Mouse (Mus musculus): ENCODE results near the gene Rnf187. TPM values are rescaled to one million over a fixed set of nuclear protein-coding genes. Genes with fewer than 3 reads are reported as not detected.

The Rnf187 gene
- total and polyA plus RNA-seq, 3 experiments = 280 to 3,830 (median 337) TPM

- TF ChIP-seq CHD2 (IDR thresholded peaks at IDR 0.05; ENCODE audit: low read length) (peak; percentile 69), MAFK (IDR thresholded peaks at IDR 0.05; ENCODE audit: borderline replicate concordance, low read depth, low read length) (no peak), E2F4 (IDR thresholded peaks at IDR 0.05; ENCODE audit: borderline replicate concordance, low read depth, low read length) (0 out of 2 replicates have a peak, but pooled peaks have one; percentile 51), TAL1 (IDR thresholded peaks at IDR 0.05; ENCODE audit: low read length) (no peak)
These were observed 35.0 kb downstream of the Rnf187 start, which contains the start of gene Zfp39 (continued) for GRCm38 (mm10) chr11:58903511-58904409.

DNA sequence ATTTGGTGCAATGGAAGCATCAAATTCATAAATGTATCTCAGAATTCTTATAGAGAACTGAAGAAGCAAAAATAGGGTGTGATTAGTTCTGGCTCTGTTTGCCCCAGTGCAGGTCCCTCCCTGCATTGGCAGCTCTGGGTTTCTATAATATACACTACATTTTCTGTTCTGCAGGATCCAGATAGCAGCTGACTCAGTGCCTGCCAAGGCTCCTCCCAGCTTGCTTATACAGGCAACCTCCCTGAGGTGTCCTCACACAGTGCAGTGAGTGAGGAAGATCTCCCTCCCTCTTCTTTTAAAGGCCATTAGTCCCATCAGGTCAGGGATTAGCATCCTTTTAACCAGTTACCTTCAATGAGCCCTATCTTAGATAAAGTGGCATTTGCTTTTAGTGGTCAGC lies 37.6 kb downstream of the Rnf187 start:
- Histone ChIP-seq H3K27ac (ENCODE audit: control insufficient read depth, low read depth, low read length) (no peak overlapping the region), H3K9ac (ENCODE audit: control insufficient read depth, low read depth, low read length, poor library complexity, severe bottlenecking) (no peak overlapping the region), H3K9me3 (replicated peaks; ENCODE audit: insufficient read depth, low read length) (no peaks in the 10 kb centered on the region), H3K79me2 (ENCODE audit: control insufficient read depth, insufficient read depth, low read length, poor library complexity) (peaks cover 7% of the 10 kb centered on the region), H3K27me3 (ENCODE audit: control insufficient read depth in 1 of 2, insufficient read depth in 2 of 2, low read length in 2 of 2) (no peaks in the 10 kb centered on the region), H3K36me3 (ENCODE audit: control insufficient read depth in 1 of 2, insufficient read depth in 2 of 2, low read length in 2 of 2) (peaks cover 6 to 14% of the 10 kb centered on the region in 2 experiments), H3K4me3 (ENCODE audit: control insufficient read depth in 1 of 2, insufficient read depth in 1 of 2, low read depth in 2 of 2, low read length in 2 of 2) (no peak overlapping the region), H3K4me1 (ENCODE audit: control insufficient read depth in 1 of 2, insufficient read depth in 2 of 2, low read length in 2 of 2) (peaks cover 3 to 16% of the 10 kb centered on the region in 2 experiments)
- TF ChIP-seq GABPA (IDR thresholded peaks at IDR 0.05; ENCODE audit: low read depth, low read length) = no peak
- no peak for TF ChIP-seq MEF2A (IDR thresholded peaks at IDR 0.05; ENCODE audit: extremely low read depth, insufficient replicate concordance, low read depth, low read length, poor library complexity, severe bottlenecking)
- TF ChIP-seq MAX (IDR thresholded peaks at IDR 0.05; ENCODE audit: low read length) = no peak
- no peak for TF ChIP-seq RAD21 (IDR thresholded peaks at IDR 0.05; ENCODE audit: low read depth, low read length)
- DNase-seq (ENCODE audit: low read depth, low spot score) = peak; percentile 41

DNA sequence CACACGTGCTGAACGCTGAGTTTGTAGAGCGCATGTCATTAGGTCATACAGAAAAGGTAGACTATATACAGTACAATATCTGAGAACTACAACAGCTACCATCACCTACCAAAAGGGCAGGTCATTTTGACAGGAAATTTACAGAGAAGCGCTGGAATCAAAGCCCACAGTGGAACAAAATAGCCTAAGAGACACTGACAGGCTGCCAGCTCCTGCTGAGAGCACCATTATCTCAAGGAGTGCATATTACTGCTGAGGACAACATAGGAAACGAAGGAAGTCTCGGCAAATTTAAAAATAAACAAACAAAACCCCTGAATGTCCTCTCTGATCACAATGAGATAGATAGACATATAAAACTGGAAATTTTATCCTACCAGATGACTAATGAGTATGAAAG lies 41.2 kb downstream of the Rnf187 start:
- Histone ChIP-seq H3K79me2 (ENCODE audit: control insufficient read depth, insufficient read depth, low read length, poor library complexity) (no peaks in the 10 kb centered on the region), H3K4me3 (ENCODE audit: control insufficient read depth in 1 of 2, insufficient read depth in 1 of 2, low read depth in 2 of 2, low read length in 2 of 2) (no peak overlapping the region), H3K4me1 (ENCODE audit: control insufficient read depth in 1 of 2, insufficient read depth in 2 of 2, low read length in 2 of 2) (peaks cover 0 to 5% of the 10 kb centered on the region in 2 experiments; a peak in 2 of 4 replicates), H3K27me3 (ENCODE audit: control insufficient read depth in 1 of 2, insufficient read depth in 2 of 2, low read length in 2 of 2) (no peaks in the 10 kb centered on the region), H3K27ac (ENCODE audit: control insufficient read depth, low read depth, low read length) (no peak overlapping the region), H3K9me3 (replicated peaks; ENCODE audit: insufficient read depth, low read length) (no peaks in the 10 kb centered on the region), H3K9ac (ENCODE audit: control insufficient read depth, low read depth, low read length, poor library complexity, severe bottlenecking) (no peak overlapping the region), H3K36me3 (ENCODE audit: control insufficient read depth in 1 of 2, insufficient read depth in 2 of 2, low read length in 2 of 2) (peaks cover 5 to 13% of the 10 kb centered on the region in 2 experiments)
- TF ChIP-seq GABPA (IDR thresholded peaks at IDR 0.05; ENCODE audit: low read depth, low read length) (no peak), ETS1 (IDR thresholded peaks at IDR 0.05; ENCODE audit: low read depth, low read length) (no peak), ELF1 (IDR thresholded peaks at IDR 0.05; ENCODE audit: low read depth, low read length) (no peak), EP300 (IDR thresholded peaks at IDR 0.05; ENCODE audit: low read depth in 1 of 2, low read length in 2 of 2) (no peak), ZC3H11A (IDR thresholded peaks at IDR 0.05; ENCODE audit: low read depth, low read length) (no peak), E2F4 (IDR thresholded peaks at IDR 0.05; ENCODE audit: borderline replicate concordance, low read depth, low read length) (no peak), BHLHE40 (IDR thresholded peaks at IDR 0.05; ENCODE audit: borderline replicate concordance, low read depth, low read length) (no peak), POLR2AphosphoS2 (IDR thresholded peaks at IDR 0.05; ENCODE audit: low read length) (no peak), RAD21 (IDR thresholded peaks at IDR 0.05; ENCODE audit: low read depth, low read length) (no peak)
- no peak for DNase-seq (ENCODE audit: low read depth, low spot score)

Data from MEL (cell line).